Mouse (Mus musculus): ENCODE measurements at regions not wholly inside any gene's neighbourhood (a gene's known extent, or its start where the extent isn't known, plus 50 kb on each side); places are given as distances from the start of the nearest gene placed in this dataset.

GRCm38 (mm10) chr4:52265196-52265595 is 173.8 kb upstream of the Smc2 start:
- DNase-seq = peak in 1 of 2 experiments; percentile 4

- DNase-seq = no peak
Observed at GRCm38 (mm10) chr4:52282458-52282857, 156.6 kb upstream of the Smc2 start.

- DNase-seq = peak in 1 of 2 experiments; percentile 7
Observed at GRCm38 (mm10) chr4:52284909-52285308, 154.1 kb upstream of the Smc2 start.

GRCm38 (mm10) chr4:52293676-52294075 is 145.4 kb upstream of the Smc2 start:
- no peak for DNase-seq

GRCm38 (mm10) chr4:52299226-52299625 is 139.8 kb upstream of the Smc2 start:
- DNase-seq = no peak

- no peak for DNase-seq
Observed at GRCm38 (mm10) chr4:52301653-52302052, 137.4 kb upstream of the Smc2 start.

- no peak for DNase-seq
Observed at GRCm38 (mm10) chr4:52324300-52324699, 114.7 kb upstream of the Smc2 start.

- DNase-seq = peak in 1 of 2 experiments; percentile 10
Observed at GRCm38 (mm10) chr4:52331361-52331951, 107.6 kb upstream of the Smc2 start.

- no peak for DNase-seq
Observed at GRCm38 (mm10) chr4:52336365-52337017, 102.6 kb upstream of the Smc2 start.

- no peak for DNase-seq
Observed at GRCm38 (mm10) chr4:52341245-52341644, 97.8 kb upstream of the Smc2 start.

- no peak for DNase-seq
Observed at GRCm38 (mm10) chr4:52361751-52362150, 77.3 kb upstream of the Smc2 start.

- no peak for DNase-seq
Observed at GRCm38 (mm10) chr4:52365866-52366265, 73.2 kb upstream of the Smc2 start.

GRCm38 (mm10) chr4:52368527-52368926 is 70.5 kb upstream of the Smc2 start:
- no peak for DNase-seq
